Mouse (Mus musculus): ENCODE measurements around the gene Rtl10. TPM values are rescaled to one million over a fixed set of nuclear protein-coding genes. Genes with fewer than 3 reads are reported as not detected.

Gene Rtl10
- total and polyA plus RNA-seq, 2 experiments, result 0.18 to 4.3 TPM

- Histone ChIP-seq H3K9ac (ENCODE audit: low read depth, low read length) (no peak overlapping the region), H3K27ac (replicated peaks; ENCODE audit: insufficient read depth, low read depth, low read length) (no peak overlapping the region)
These were observed 40.0 kb upstream of the Rtl10 start for GRCm38 (mm10) chr16:18458661-18459060.

GRCm38 (mm10) chr16:18459335-18459954, 39.3 kb upstream of the Rtl10 start:
- no peaks in the 10 kb centered on the region for H3K4me1 ChIP-seq (ENCODE audit: control insufficient read depth, insufficient read depth, low read length)
- no peak for TF ChIP-seq POLR2A (IDR thresholded peaks at IDR 0.05; ENCODE audit: extremely low read depth, insufficient read depth, low read length)
- TF ChIP-seq CTCF (IDR thresholded peaks at IDR 0.05; ENCODE audit: low read depth, low read length), result no peak
- no peak overlapping the region for H3K27ac ChIP-seq (replicated peaks; ENCODE audit: insufficient read depth, low read depth, low read length)
- H3K36me3 ChIP-seq (ENCODE audit: control insufficient read depth, insufficient read depth, low read length), result peaks cover 12% of the 10 kb centered on the region
- 39% methylated on average over 12 of the region's 12 CpGs for WGBS
- no peak overlapping the region for H3K9ac ChIP-seq (ENCODE audit: low read depth, low read length)
- H3K27me3 ChIP-seq (ENCODE audit: control insufficient read depth, insufficient read depth, low read length), result no peaks in the 10 kb centered on the region
- no peak overlapping the region for H3K4me3 ChIP-seq (ENCODE audit: insufficient read depth, low read depth, low read length)
- DNase-seq (ENCODE audit: extremely low read depth, low read depth, low spot score), result no peak
- H3K79me2 ChIP-seq (ENCODE audit: control insufficient read depth, insufficient read depth, low read length), result no peaks in the 10 kb centered on the region

More at GRCm38 (mm10) chr16:18458661-18459060, 40.0 kb upstream of the Rtl10 start:
- Histone ChIP-seq H3K79me2 (ENCODE audit: control insufficient read depth, insufficient read depth, low read length) (no peaks in the 10 kb centered on the region), H3K4me1 (ENCODE audit: control insufficient read depth, insufficient read depth, low read length) (no peaks in the 10 kb centered on the region), H3K27me3 (ENCODE audit: control insufficient read depth, insufficient read depth, low read length) (no peaks in the 10 kb centered on the region), H3K36me3 (ENCODE audit: control insufficient read depth, insufficient read depth, low read length) (peaks cover 12% of the 10 kb centered on the region), H3K4me3 (ENCODE audit: insufficient read depth, low read depth, low read length) (no peak overlapping the region)
- no peak for TF ChIP-seq POLR2A (IDR thresholded peaks at IDR 0.05; ENCODE audit: extremely low read depth, insufficient read depth, low read length)
- no peak for TF ChIP-seq CTCF (IDR thresholded peaks at IDR 0.05; ENCODE audit: low read depth, low read length)
- DNase-seq (ENCODE audit: extremely low read depth, low read depth, low spot score), result no peak

GRCm38 (mm10) chr16:18459955-18460370, 38.7 kb upstream of the Rtl10 start:
- H3K36me3 ChIP-seq (ENCODE audit: control insufficient read depth, insufficient read depth, low read length), result peaks cover 12% of the 10 kb centered on the region
- H3K4me1 ChIP-seq (ENCODE audit: control insufficient read depth, insufficient read depth, low read length), result no peaks in the 10 kb centered on the region
- H3K27me3 ChIP-seq (ENCODE audit: control insufficient read depth, insufficient read depth, low read length), result no peaks in the 10 kb centered on the region
- TF ChIP-seq POLR2A (IDR thresholded peaks at IDR 0.05; ENCODE audit: extremely low read depth, insufficient read depth, low read length), result no peak
- no peak for TF ChIP-seq CTCF (IDR thresholded peaks at IDR 0.05; ENCODE audit: low read depth, low read length)
- no peak overlapping the region for H3K4me3 ChIP-seq (ENCODE audit: insufficient read depth, low read depth, low read length)
- WGBS, result 76% methylated on average over 11 of the region's 11 CpGs
- no peaks in the 10 kb centered on the region for H3K79me2 ChIP-seq (ENCODE audit: control insufficient read depth, insufficient read depth, low read length)
- H3K9ac ChIP-seq (ENCODE audit: low read depth, low read length), result no peak overlapping the region
- no peak overlapping the region for H3K27ac ChIP-seq (replicated peaks; ENCODE audit: insufficient read depth, low read depth, low read length)
- no peak for DNase-seq (ENCODE audit: extremely low read depth, low read depth, low spot score)

GRCm38 (mm10) chr16:18460826-18461225, 37.9 kb upstream of the Rtl10 start:
- DNase-seq (ENCODE audit: extremely low read depth, low read depth, low spot score), result no peak
- Histone ChIP-seq H3K36me3 (ENCODE audit: control insufficient read depth, insufficient read depth, low read length) (peaks cover 12% of the 10 kb centered on the region), H3K4me3 (ENCODE audit: insufficient read depth, low read depth, low read length) (no peak overlapping the region), H3K27ac (replicated peaks; ENCODE audit: insufficient read depth, low read depth, low read length) (no peak overlapping the region), H3K79me2 (ENCODE audit: control insufficient read depth, insufficient read depth, low read length) (no peaks in the 10 kb centered on the region), H3K9ac (ENCODE audit: low read depth, low read length) (no peak overlapping the region), H3K4me1 (ENCODE audit: control insufficient read depth, insufficient read depth, low read length) (no peaks in the 10 kb centered on the region), H3K27me3 (ENCODE audit: control insufficient read depth, insufficient read depth, low read length) (no peaks in the 10 kb centered on the region)
- WGBS, result 96% methylated on average over 3 of the region's 3 CpGs
- TF ChIP-seq CTCF (IDR thresholded peaks at IDR 0.05; ENCODE audit: low read depth, low read length), result no peak
- TF ChIP-seq POLR2A (IDR thresholded peaks at IDR 0.05; ENCODE audit: extremely low read depth, insufficient read depth, low read length), result no peak

- H3K79me2 ChIP-seq (ENCODE audit: control insufficient read depth, insufficient read depth, low read length), result no peaks in the 10 kb centered on the region
These were observed 36.7 kb upstream of the Rtl10 start for GRCm38 (mm10) chr16:18462031-18462430.

GRCm38 (mm10) chr16:18462598-18462997, 36.1 kb upstream of the Rtl10 start:
- DNase-seq (ENCODE audit: extremely low read depth, low read depth, low spot score), result no peak
- Histone ChIP-seq H3K27ac (replicated peaks; ENCODE audit: insufficient read depth, low read depth, low read length) (no peak overlapping the region), H3K79me2 (ENCODE audit: control insufficient read depth, insufficient read depth, low read length) (no peaks in the 10 kb centered on the region), H3K9ac (ENCODE audit: low read depth, low read length) (no peak overlapping the region), H3K4me3 (ENCODE audit: insufficient read depth, low read depth, low read length) (no peak overlapping the region), H3K36me3 (ENCODE audit: control insufficient read depth, insufficient read depth, low read length) (no peaks in the 10 kb centered on the region; the same call in 1 of the 2 replicates), H3K4me1 (ENCODE audit: control insufficient read depth, insufficient read depth, low read length) (no peaks in the 10 kb centered on the region), H3K27me3 (ENCODE audit: control insufficient read depth, insufficient read depth, low read length) (no peaks in the 10 kb centered on the region)
- no peak for TF ChIP-seq CTCF (IDR thresholded peaks at IDR 0.05; ENCODE audit: low read depth, low read length)
- no peak for TF ChIP-seq POLR2A (IDR thresholded peaks at IDR 0.05; ENCODE audit: extremely low read depth, insufficient read depth, low read length)
- WGBS, result 79% methylated on average over 8 of the region's 8 CpGs

More at GRCm38 (mm10) chr16:18462031-18462430, 36.7 kb upstream of the Rtl10 start:
- TF ChIP-seq CTCF (IDR thresholded peaks at IDR 0.05; ENCODE audit: low read depth, low read length), result no peak
- TF ChIP-seq POLR2A (IDR thresholded peaks at IDR 0.05; ENCODE audit: extremely low read depth, insufficient read depth, low read length), result no peak
- DNase-seq (ENCODE audit: extremely low read depth, low read depth, low spot score), result no peak
- Histone ChIP-seq H3K4me1 (ENCODE audit: control insufficient read depth, insufficient read depth, low read length) (no peaks in the 10 kb centered on the region), H3K27me3 (ENCODE audit: control insufficient read depth, insufficient read depth, low read length) (no peaks in the 10 kb centered on the region), H3K9ac (ENCODE audit: low read depth, low read length) (no peak overlapping the region), H3K27ac (replicated peaks; ENCODE audit: insufficient read depth, low read depth, low read length) (no peak overlapping the region), H3K4me3 (ENCODE audit: insufficient read depth, low read depth, low read length) (no peak overlapping the region), H3K36me3 (ENCODE audit: control insufficient read depth, insufficient read depth, low read length) (peaks cover 5% of the 10 kb centered on the region; the same call in 1 of the 2 replicates)
- WGBS, result 95% methylated on average over 9 of the region's 9 CpGs

Data from liver, adult 2 months (tissue).